Mouse (Mus musculus) cerebellum, postnatal 4 days (tissue): ENCODE results near the gene Rapgef6.
"Not testable (repeated sequence)": the region's sequence is repeated elsewhere in the genome, so short reads cannot be mapped to it uniquely, and the experiment has no call there.

Source experiments
- DNase-seq, 2 experiments: peaks; one replicate each; pipeline ENCODE4 v3.0.0; 2022; ENCODE audit warnings: low spot score in 2 of 2, mixed read lengths in 1 of 2

The Rapgef6 gene

GRCm38 (mm10) chr11:54574741-54575140 is 52.1 kb downstream of the Rapgef6 start:
- DNase-seq: no peak

DNA sequence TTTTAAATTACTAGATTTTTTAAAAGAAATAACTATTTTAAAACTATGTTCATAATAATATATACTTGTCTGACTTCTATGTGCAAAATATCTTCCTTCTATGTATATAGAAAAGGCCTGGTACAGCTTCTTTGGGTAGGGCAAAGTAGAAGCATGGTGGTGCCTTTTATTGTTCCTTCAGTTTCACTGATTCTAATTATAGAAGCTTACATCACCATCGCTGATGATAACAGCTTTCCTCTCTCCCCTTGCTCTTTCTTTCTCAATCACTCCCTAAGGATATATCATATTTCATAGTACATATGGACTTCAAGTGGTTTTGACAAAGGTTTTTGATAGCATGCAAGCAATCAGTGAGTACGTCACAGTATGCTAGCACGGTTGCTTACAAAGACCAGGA is 69.9 kb downstream of the Rapgef6 start:
- no peak for DNase-seq

DNA sequence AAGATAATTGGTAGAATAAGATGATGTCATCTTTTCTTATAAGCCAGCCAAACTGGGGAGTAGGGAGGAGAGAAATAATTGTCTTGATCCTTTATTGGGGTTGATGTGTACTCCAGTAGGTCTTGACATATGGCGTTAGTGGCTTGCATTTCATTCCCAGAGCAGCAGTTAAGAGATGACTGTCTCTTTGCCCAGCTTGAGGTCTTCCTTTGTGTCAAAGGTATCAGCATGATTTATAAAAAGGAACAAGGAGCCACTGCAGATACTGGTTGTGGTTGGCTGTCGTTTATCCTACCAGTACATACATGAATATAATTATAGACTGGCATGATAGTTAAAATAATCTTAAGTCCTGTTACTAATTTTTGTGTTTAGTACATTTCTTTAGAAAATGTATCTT is 71.4 kb downstream of the Rapgef6 start:
- no peak for DNase-seq

- no peak for DNase-seq
Measured at GRCm38 (mm10) chr11:54595053-54595452, 72.4 kb downstream of the Rapgef6 start.

- DNase-seq: no peak
Measured at GRCm38 (mm10) chr11:54595905-54596555, 73.4 kb downstream of the Rapgef6 start.

- DNase-seq: no peak
Measured at GRCm38 (mm10) chr11:54597902-54598447, 75.3 kb downstream of the Rapgef6 start.

DNA sequence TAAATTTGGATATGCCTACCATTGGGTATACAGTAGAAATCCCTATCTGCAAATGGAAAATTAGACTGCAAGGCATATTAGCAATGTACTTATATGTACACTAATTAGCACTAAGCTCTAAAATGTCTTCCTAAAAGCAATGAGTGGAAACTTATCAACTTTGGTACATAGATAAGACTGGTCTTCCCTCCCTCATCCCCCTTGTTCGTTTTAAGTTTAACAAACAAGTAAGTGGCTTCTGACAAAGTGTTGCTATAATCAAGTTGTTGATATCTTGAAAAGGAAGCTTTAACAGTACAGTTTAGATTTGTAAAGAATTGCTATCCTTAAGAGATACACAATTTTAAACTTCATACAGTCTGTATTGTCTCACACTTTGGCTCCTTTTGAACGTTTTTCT is 78.5 kb downstream of the Rapgef6 start:
- no peak for DNase-seq

DNA sequence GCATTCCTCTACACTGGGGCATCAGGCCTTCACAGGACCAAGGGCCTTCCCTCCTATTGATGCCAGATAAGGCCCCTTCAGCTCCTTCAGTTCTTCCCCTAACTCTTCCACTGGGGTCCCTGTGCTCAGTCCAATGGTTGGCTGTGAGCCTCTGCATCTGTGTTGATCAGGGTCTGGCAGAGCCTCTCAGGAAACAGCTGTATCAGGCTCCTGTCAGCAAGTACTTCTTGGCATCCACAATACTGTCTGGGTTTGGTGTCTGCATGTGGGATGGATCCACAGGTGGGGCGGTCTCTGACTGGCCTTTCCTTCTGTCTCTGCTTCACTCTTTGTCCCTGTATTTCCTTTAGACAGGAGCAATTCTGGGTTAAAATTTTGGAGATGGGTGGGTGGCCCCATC is 80.1 kb downstream of the Rapgef6 start:
- DNase-seq: not testable (repeated sequence)

DNA sequence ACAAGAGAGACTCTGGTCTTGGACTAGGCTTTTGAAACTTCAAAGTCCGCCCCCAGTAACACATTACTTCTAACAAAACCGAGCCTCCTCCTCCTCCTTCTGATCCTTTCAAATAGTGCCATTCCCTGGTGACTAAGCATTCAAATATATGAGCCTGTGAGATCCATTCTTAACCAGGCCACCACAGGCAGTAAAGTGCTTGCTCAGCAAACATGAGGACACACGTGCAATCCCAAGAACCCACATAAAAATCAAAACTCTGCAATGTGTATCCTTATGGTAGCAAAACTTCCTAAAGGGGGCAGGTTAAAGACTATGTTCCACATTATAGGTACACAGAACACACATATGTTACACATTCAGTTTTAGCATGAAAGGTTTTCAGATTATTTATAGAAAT is 81.8 kb downstream of the Rapgef6 start:
- no peak for DNase-seq

- no peak for DNase-seq
Measured at GRCm38 (mm10) chr11:54613628-54614027, 91.0 kb downstream of the Rapgef6 start.

DNA sequence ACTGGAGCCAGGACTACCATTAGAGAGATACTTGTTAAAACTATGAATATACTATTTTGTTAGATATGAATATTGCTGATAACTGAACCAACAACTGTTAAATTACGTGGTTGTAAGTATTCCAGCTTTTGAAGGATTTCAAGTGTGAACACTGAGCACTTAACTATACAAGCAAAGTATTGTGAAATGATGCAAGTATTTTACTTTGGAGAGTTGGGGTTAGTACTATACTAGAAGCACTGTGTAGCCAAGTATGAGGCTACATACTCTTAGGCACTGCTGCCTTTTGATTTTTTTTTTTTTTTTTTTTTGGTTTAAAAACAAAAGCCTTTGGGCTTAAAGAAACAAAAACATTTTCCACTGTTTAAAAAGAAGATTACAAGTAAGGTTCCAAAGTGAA is 91.9 kb downstream of the Rapgef6 start:
- DNase-seq: no peak

- DNase-seq: no peak
Measured at GRCm38 (mm10) chr11:54618841-54619240, 96.2 kb downstream of the Rapgef6 start.

DNA sequence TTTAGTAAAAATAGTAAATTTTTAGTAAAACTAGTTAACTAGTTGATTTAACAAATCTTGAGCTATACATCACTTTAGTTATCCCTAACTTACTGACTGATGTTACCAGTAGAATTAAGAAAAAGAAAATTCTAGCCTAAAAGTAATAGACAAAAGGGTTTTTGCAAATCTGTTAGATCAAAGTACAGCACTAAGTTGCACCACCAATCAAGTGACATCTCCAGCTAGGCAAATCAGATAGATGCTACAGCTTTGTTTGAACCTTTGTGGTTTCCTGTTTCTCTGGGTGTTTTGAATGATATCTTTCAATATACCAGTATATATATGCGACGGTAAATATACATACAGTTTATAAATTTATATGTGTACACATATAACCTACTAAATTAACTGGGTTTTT is 99.1 kb downstream of the Rapgef6 start:
- DNase-seq: no peak

- DNase-seq: no peak
Measured at GRCm38 (mm10) chr11:54626905-54627304, 104.3 kb downstream of the Rapgef6 start.

- DNase-seq: no peak
Measured at GRCm38 (mm10) chr11:54646420-54646819, 123.8 kb downstream of the Rapgef6 start.

DNA sequence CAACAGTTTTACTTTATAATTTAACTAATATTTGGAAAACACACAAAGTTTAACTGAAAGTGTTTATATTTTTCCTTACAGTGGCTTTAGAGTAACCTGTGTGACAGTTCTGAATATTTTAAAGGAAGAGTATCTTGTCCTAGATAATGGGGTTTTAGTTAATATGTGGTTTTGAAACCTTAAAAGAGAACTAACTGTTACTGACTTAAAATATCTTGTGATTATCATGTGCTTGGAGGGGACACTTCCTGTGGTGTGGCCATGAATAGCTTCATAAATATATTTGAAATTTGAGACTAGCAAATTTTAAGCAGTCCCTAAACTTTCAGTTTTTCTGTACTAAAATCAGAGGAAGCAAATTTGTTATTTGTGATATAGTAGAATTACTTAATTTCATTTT is 125.9 kb downstream of the Rapgef6 start:
- no peak for DNase-seq

GRCm38 (mm10) chr11:54655420-54655819 is 132.8 kb downstream of the Rapgef6 start:
- DNase-seq: no peak

GRCm38 (mm10) chr11:54673575-54674298 is 151.1 kb downstream of the Rapgef6 start:
- no peak for DNase-seq

GRCm38 (mm10) chr11:54675792-54676489 is 153.3 kb downstream of the Rapgef6 start:
- DNase-seq: no peak

DNA sequence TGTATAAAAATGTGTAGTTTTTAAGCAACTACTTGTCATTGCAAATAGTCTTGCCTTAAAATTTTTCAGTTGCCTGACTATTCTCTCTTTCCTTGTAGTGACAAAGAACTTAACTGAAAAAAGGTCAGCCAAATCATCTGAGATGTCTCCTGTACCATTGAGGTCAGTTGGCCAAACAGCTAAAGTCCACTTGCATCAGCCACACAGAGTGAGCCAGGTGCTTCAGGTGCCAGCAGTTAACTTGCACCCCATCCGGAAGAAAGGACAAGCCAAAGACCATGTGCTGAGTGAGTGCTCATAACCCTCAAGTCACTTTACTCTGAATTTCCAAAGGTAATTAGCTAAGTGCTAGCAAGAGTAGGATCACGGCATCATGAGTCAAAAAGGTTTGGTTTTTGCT is 156.5 kb downstream of the Rapgef6 start:
- DNase-seq: no peak

GRCm38 (mm10) chr11:54684831-54685230 is 162.2 kb downstream of the Rapgef6 start:
- DNase-seq: no peak

- no peak for DNase-seq
Measured at GRCm38 (mm10) chr11:54690171-54690570, 167.5 kb downstream of the Rapgef6 start.

DNA sequence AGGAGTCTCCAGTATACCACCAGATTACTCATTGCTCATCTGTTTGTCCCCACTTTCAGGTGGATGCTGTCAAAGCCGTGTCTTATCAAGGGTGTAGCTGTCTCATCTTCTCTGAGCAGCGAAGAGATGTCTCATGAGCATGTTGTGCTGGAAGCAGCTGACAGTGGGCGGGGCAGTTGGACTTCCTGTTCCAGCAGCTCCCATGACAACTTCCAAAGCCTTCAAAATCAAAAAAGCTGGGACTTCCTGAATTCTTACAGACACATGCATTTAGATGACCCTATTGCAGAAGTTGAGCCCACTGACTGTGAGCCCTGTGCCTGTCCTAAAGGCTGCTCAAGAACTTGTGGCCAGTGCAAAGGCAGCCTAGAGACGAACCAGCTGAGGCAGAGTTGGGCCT is 168.5 kb downstream of the Rapgef6 start:
- DNase-seq: no peak
